Mouse (Mus musculus) kidney, postnatal 0 days (tissue): ENCODE results near the gene Coq4. TPM values are rescaled to one million over a fixed set of nuclear protein-coding genes. Genes with fewer than 3 reads are reported as not detected.

ENCODE experiments used
- ATAC-seq: fragments of 200-750 bp; cut with Nextera tagmentation; replicated peaks from 2 replicates; pipeline ENCODE4 v1.8.0; 2017; ENCODE audit warnings: low read depth, moderate number of reproducible peaks, moderate TSS enrichment, moderate library complexity; ENCODE audit not compliant: low FRiP score
- DNase-seq: peaks from one replicate; pipeline ENCODE4 v3.0.0-alpha.2; 2016; ENCODE audit warnings: low spot score
- H3K27ac ChIP-seq: fragments of 300-500 bp; sonication (generic); 2 replicates; pipeline ENCODE4 v1.5.1; 2014; ENCODE audit warnings: mild to moderate bottlenecking
- H3K27me3 ChIP-seq: fragments of 300-500 bp; sonication (generic); 2 replicates; pipeline ENCODE4 v1.6.1; 2014; ENCODE audit warnings: low read length, mixed read lengths; ENCODE audit not compliant: insufficient read depth
- H3K36me3 ChIP-seq: fragments of 300-500 bp; sonication (generic); 2 replicates; pipeline ENCODE4 v1.6.1; 2014; ENCODE audit warnings: low read length, mixed read lengths; ENCODE audit not compliant: insufficient read depth
- H3K4me1 ChIP-seq: fragments of 300-500 bp; sonication (generic); replicated peaks from 2 replicates; pipeline ENCODE4 v1.6.1; 2014; ENCODE audit warnings: antibody characterized with exemption, low read length, mixed read lengths; ENCODE audit not compliant: insufficient read depth
- H3K4me2 ChIP-seq: fragments of 300-500 bp; sonication (generic); 2 replicates; pipeline ENCODE4 v1.6.1; 2014; ENCODE audit warnings: mild to moderate bottlenecking, low read length, moderate library complexity, mixed read lengths
- H3K4me3 ChIP-seq: fragments of 300-500 bp; sonication (generic); replicated peaks from 2 replicates; pipeline ENCODE4 v1.5.1; 2014; ENCODE audit warnings: low read depth, low read length
- H3K9ac ChIP-seq: fragments of 300-500 bp; sonication (generic); 2 replicates; pipeline ENCODE4 v1.6.1; 2014; ENCODE audit warnings: low read depth, low read length
- H3K9me3 ChIP-seq: fragments of 300-500 bp; sonication (generic); replicated peaks from 2 replicates; pipeline ENCODE4 v1.6.1; 2016; ENCODE audit warnings: low read length, inconsistent platforms, mixed read lengths
- CTCF ChIP-seq: IDR thresholded peaks from 2 replicates; pipeline ENCODE4 v1.5.1; 2016; ENCODE audit warnings: antibody characterized with exemption, low read depth, mild to moderate bottlenecking, moderate library complexity
- WGBS: fragments of 180-500 bp; shearing (Covaris S2); extraction: QIAGEN DNeasy Blood & Tissue Kit; methylation state at CpG from one replicate; pipeline ENCODE4 v1.1.7; 2014; 5-methylcytosine and 5-hydroxymethylcytosine counted together
- polyA plus RNA-seq: library from polyadenylated mRNA; unstranded; fragments of >200 nt; fragmentation: Nextera tagmentation; extraction: Ambion mirVana; gene quantifications from 2 replicates; pipeline ENCODE4 v1.2.1, GENCODE M21; 2015

Coq4 gene
- polyA plus RNA-seq, 1 experiment from 2014 or later = 29.3 TPM

- Histone ChIP-seq H3K4me3 (peak overlapping the region; percentile 88), H3K9ac (peak overlapping the region; percentile 88), H3K27ac (no peak overlapping the region), H3K9me3 (no peaks in the 10 kb centered on the region), H3K36me3 (peaks cover 30% of the 10 kb centered on the region), H3K4me2 (peak overlapping the region; percentile 94), H3K4me1 (peaks cover 9% of the 10 kb centered on the region; the same call in 1 of the 2 replicates), H3K27me3 (no peaks in the 10 kb centered on the region)
- DNase-seq (peak; percentile 52), ATAC-seq (0 out of 2 replicates have a peak, but pooled peaks have one; percentile 23)
- 17% methylated on average over 6 of the region's 6 CpGs for WGBS
- TF ChIP-seq CTCF = peak; percentile 58
These were observed 16.1 kb downstream of the Coq4 start for GRCm38 (mm10) chr2:29803400-29803831.

- Histone ChIP-seq H3K9me3 (no peaks in the 10 kb centered on the region), H3K4me3 (no peak overlapping the region), H3K4me2 (no peak overlapping the region), H3K36me3 (0 out of 2 replicates have a peak, but pooled peaks cover 31% of the 10 kb centered on the region), H3K27ac (no peak overlapping the region), H3K4me1 (0 out of 2 replicates have a peak, but pooled peaks cover 5% of the 10 kb centered on the region), H3K27me3 (no peaks in the 10 kb centered on the region), H3K9ac (no peak overlapping the region)
- no peak for ATAC-seq
- no peak for DNase-seq
- TF ChIP-seq CTCF = no peak
- WGBS = 81% methylated on average over 11 of the region's 11 CpGs
These were observed 28.5 kb downstream of the Coq4 start for GRCm38 (mm10) chr2:29815678-29816371.

DNA sequence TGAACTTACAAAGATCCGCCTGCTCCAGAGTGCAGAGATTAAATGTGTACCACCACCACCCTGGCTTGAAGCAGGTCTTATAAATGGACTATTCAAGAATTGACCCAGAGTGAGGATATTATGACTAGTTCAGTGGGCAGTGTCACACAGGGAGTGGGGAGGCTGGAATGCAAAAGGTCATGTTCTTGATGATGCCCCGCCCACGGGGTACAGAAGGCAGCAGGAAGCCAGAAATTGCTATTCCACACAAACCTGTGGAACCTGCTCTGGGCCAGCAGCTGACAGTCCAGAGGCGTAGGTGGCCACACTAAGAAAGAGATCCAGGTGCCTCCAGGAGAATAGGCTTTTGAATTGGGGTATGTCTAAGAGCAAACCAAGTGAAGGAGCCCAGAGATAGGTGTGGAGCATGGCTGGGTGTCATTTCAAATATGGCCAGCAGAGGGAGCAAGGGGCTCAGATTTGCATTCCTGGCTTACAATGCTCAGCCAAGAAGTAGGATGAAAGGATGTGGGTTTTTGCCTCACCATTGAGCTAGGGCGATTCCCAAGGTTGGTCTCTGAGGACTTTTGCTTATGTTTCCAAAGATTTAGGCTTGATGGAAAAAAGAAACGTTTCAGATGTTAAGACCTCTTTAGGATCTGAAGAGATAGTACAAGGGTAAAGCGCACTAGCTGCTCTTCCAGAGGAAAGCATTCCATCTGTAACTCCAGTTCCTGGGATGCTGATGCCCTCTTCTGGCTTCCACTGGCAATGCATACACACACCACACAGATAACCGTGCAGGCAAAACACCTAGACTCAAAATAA is 30.3 kb downstream of the Coq4 start:
- H3K27ac ChIP-seq = no peak overlapping the region; the same call in 1 of the 2 replicates
- DNase-seq = peak; percentile 91
- H3K36me3 ChIP-seq = 0 out of 2 replicates have a peak, but pooled peaks cover 23% of the 10 kb centered on the region
- ATAC-seq = peak; percentile 29
- H3K4me2 ChIP-seq = peak overlapping the region; percentile 37; the same call in 1 of the 2 replicates
- TF ChIP-seq CTCF = peak; percentile 86
- H3K9ac ChIP-seq = no peak overlapping the region
- 0 out of 2 replicates have a peak, but pooled peaks cover 5% of the 10 kb centered on the region for H3K4me1 ChIP-seq
- WGBS = 26% methylated on average over 8 of the region's 8 CpGs
- no peaks in the 10 kb centered on the region for H3K27me3 ChIP-seq
- no peaks in the 10 kb centered on the region for H3K9me3 ChIP-seq
- H3K4me3 ChIP-seq = no peak overlapping the region

DNA sequence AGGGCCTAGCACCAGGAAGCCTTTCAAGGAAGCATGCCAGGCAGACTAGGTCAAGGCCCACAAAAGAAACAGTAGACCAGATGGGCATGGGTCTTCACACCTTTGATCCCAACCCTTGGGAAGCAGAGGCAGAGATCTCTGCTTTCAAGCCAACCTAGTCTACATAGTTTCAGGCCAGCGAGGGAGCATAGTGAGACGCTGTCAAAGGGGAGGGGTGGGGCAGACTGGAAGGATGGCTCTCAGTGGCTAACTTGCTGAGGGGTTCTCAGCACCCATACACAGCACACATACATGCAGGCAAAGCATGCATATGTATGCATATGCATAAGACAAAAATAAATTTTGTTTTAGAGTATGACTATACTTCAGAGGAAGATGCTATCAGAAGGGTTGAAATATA is 32.1 kb downstream of the Coq4 start:
- Histone ChIP-seq H3K4me3 (no peak overlapping the region), H3K9ac (no peak overlapping the region), H3K4me2 (peak overlapping the region; percentile 50), H3K27ac (peak overlapping the region; percentile 87), H3K9me3 (no peaks in the 10 kb centered on the region), H3K27me3 (no peaks in the 10 kb centered on the region), H3K4me1 (0 out of 2 replicates have a peak, but pooled peaks cover 5% of the 10 kb centered on the region), H3K36me3 (0 out of 2 replicates have a peak, but pooled peaks cover 16% of the 10 kb centered on the region)
- WGBS = 7% methylated on average over 2 of the region's 2 CpGs
- TF ChIP-seq CTCF = no peak
- no peak for DNase-seq
- ATAC-seq = no peak

- Histone ChIP-seq H3K4me3 (peak within 1 kb of the TSS; percentile 29), H3K9me3 (no peaks in the 10 kb centered on the region), H3K4me1 (0 out of 2 replicates have a peak, but pooled peaks cover 5% of the 10 kb centered on the region), H3K4me2 (peak within 1 kb of the TSS; percentile 50), H3K36me3 (0 out of 2 replicates have a peak, but pooled peaks cover 7% of the 10 kb centered on the region), H3K27me3 (no peaks in the 10 kb centered on the region), H3K9ac (peak within 1 kb of the TSS; percentile 53), H3K27ac (peak within 1 kb of the TSS; percentile 87)
- ATAC-seq (peak; percentile 81), DNase-seq (peak; percentile 96)
- WGBS = 1% methylated on average over 35 of the region's 35 CpGs
- peak; percentile 19; the same call in 1 of the 2 replicates for TF ChIP-seq CTCF
These were observed 32.9 kb downstream of the Coq4 start, which contains the start of gene Urm1 for GRCm38 (mm10) chr2:29820025-29820817. Gene Urm1, plus strand, starts transcription at chr2:29820075.
